Mouse (Mus musculus) layer of hippocampus, adult 6 months (tissue): Measurements from ENCODE around the gene Cnst. TPM values are rescaled to one million over a fixed set of nuclear protein-coding genes. Genes with fewer than 3 reads are reported as not detected.

Experiments used
- long read RNA-seq, 2 experiments: library from polyadenylated mRNA; unstranded; transcript quantifications; one replicate each; pipeline ENCODE4 v2.0.0; 2019 to 2020
- polyA plus RNA-seq: library from polyadenylated mRNA; unstranded; fragments of <200 nt; fragmentation: Nextera tagmentation; gene quantifications from 2 replicates; pipeline ENCODE4 v1.2.3, GENCODE M21; 2021

Cnst gene
- 6.4 and 8.0 TPM in 2 replicates for polyA plus RNA-seq
- long read RNA-seq, experiment 1, full-length matches to known transcripts: 7 of 20 reads
- long read RNA-seq, experiment 1, partial matches to known transcripts: 12 of 20 reads
- long read RNA-seq, experiment 1, other reads (novel, unspliced or antisense): 1 of 20 reads
- long read RNA-seq, experiment 2, full-length matches to known transcripts: 59 of 76 reads
- long read RNA-seq, experiment 2, partial matches to known transcripts: 14 of 76 reads
- long read RNA-seq, experiment 2, other reads (novel, unspliced or antisense): 3 of 76 reads

DNA sequence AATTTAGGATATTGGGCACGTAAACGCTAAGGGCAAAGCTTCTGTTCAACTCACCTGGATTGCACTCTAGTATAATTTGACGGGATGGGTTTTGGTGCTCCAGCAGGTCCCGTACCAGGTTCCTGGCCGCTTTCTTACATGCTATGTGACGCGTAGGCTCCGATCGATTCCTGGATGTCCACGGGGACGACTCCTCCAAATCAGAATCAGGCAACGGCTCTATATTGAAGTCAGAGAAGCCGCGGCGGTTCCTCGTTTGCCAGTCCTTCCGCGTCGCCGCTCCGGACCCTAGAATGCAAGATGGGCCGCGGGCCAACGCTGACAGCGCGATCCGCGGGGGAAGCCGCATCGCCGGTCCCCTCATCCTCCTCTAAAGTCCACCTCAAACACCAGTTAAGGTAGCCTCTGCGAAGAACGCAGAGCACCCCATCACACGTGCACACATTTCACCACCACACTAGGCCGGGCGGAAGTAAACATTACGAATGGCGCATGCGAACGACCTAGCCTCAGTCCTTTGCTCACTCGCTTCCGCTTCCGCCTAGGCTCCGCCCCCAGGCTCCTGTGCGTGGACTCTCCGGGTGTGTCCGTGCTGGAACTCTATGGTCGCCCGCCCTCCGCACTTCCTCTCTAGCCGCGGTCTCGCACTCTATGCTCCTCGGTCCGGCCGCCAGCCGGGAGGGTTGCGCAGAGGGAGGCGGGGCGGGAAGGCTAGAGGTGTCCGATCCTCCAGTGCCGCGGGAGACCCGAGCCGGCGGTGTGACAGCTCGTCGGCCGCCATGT is at the start of gene Cnst, which contains the start of gene Tfb2m:
Cnst (plus strand) TSS at position 603 of the 783 bp plus-strand sequence.
Tfb2m (minus strand) TSS at position 500 of the 783 bp plus-strand sequence.

DNA sequence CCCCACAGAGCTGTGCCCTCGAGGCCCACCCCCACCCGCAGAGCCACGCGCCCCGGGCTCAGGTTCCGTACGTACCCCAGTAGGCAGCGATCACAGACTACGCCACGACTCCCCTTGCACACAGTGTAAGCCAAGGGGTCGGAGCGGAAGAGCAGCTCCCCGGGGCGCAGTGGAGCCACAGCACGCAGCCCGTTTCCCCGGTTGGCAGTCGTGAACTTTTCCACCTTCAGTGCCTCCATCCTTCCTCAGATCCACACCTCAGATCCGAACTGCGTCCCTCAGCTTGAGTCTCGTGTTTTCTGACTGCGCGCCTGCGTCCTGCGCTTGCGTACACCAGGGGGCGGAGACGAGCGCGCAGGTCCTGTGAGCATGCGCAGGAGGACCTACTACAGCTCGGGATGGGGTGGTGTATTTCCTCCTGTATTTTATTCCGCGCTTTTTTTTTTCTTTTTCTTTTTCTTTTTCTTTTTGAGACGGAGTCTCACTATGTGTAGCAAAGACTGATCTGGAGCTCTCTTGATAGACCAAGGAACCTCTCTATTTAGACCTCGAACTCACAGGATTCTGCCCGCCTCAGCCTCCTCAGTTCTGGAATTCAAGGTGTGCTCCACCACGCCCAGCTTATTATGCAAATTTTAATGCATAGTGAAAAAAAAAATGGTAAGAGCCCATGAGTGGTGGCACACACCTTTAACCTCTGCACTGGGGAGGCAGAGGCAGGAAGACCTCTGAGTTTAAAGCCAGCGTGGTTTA is 28.3 kb upstream of the Cnst start, which contains the start of gene Smyd3:
Smyd3 (minus strand) TSS at position 329 of the 753 bp plus-strand sequence.

DNA sequence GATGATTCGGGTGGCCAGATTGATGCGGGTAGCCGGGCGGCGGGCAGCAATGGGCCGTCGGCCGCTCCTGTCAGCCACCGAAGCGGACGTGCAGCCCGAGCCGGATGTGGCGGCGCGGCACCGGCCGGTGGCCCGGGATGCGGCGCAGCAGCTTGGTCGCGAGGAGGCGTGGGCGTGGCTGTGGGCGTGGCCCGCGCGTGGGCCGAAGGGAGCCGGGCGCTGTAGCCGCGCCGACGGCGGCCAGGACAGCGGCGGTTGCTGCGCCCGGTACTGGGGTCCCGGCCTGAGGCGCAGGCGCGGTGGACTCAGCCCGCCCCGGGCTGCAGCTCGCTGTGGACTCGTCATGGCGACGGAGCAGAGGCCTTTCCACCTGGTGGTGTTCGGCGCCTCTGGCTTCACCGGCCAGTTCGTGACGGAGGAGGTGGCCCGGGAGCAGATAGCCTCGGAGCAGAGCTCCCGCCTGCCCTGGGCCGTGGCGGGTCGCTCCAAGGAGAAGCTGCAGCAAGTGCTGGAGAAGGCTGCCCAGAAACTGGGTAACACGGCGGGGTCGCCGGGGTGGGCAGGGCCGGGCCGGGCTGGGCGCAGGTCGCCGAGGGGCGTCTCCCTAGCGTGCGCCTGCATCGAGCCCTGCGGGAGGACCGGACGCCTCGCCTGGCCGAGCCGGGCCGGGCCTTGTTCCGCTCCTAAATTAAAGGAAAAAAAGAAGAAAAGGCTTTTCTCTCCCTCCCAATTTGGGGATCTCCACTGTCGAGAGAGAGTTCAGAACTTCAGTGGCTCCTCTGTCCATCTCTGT is 122.0 kb downstream of the Cnst start, which contains the start of gene Sccpdh:
Sccpdh (plus strand) TSS at position 198 of the 793 bp plus-strand sequence.

Other genes starting within 250 kb of the Cnst start
- gene Smyd3, start 28.3 kb upstream of the Cnst start, polyA plus RNA-seq: 19.1 and 19.6 TPM in 2 replicates
- gene Tfb2m, start 103 bp upstream of the Cnst start, polyA plus RNA-seq: 14.6 and 16.8 TPM in 2 replicates
- 119 and 121 TPM in 2 replicates for gene Sccpdh, start 121.8 kb downstream of the Cnst start, polyA plus RNA-seq
- 0.04 and 0.06 TPM in 2 replicates for gene Kif28, start 198.9 kb downstream of the Cnst start, polyA plus RNA-seq